In the genomic region with DNA sequence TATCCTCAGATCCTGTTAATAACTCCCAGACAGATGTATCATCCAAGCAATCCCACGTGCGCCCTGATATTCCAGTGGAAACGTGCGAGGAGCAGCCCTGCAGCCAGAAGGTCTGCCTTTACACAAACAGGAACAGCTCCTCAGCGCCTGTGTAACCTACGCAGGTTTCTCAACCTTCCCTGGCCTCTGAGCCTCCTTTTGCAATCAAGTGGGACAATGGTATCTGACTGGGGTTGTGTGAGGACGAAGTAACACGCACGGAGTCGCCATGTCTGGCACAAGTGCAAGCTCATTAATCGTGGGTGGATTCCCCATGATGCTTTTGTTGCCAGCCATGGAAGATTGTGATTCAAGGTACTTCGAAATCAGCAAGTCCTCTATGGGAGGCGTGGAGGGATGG, we compare ENCODE assay signal across 21 mouse cellular contexts.
A peak's percentile ranks its signal among the peaks of the same experiment; 100 is the strongest.
DNase-seq lines count a peak whose midpoint lies in the region; ATAC-seq and TF ChIP-seq lines count a peak whose summit lies in the region.
"Had no signal": no experiment of that assay in that cellular context is flagged by ENCODE, and none has a peak within 500 bp of the region (broad histone marks: within the 10 kb centered on the region; RNA-seq: fewer than 3 reads in every experiment).

No protein-coding gene starts in this region.

- 69% methylated on average over 13 of the region's 13 CpGs for WGBS in heart, adult 2 months
- 34% methylated on average over 13 of the region's 13 CpGs for WGBS in liver, adult 2 months
- 73% methylated on average over 13 of the region's 13 CpGs for WGBS in liver, embryonic 12.5 days (ENCODE audit: insufficient replicate concordance)

- H3K79me2 ChIP-seq in heart, adult 2 months (replicated peaks; ENCODE audit: control insufficient read depth, insufficient read depth, low read length): no peaks in the 10 kb centered on the region
- H3K79me2 ChIP-seq in liver, adult 2 months (ENCODE audit: control insufficient read depth, insufficient read depth, low read length): no peaks in the 10 kb centered on the region

- no peak overlapping the region for H3K4me3 ChIP-seq in heart, adult 2 months
- peak overlapping the region; percentile 21; the same call in 1 of the 2 replicates for H3K4me3 ChIP-seq in liver, adult 2 months (ENCODE audit: insufficient read depth, low read depth, low read length)
- no peak overlapping the region for H3K4me3 ChIP-seq in liver, embryonic 12.5 days
- H3K4me3 ChIP-seq in left cerebral cortex, adult 2 months: no peak overlapping the region
- H3K4me3 ChIP-seq: hindbrain, embryonic 10.5 days; liver, embryonic 13.5 days; lung, embryonic 15.5 days; midbrain, embryonic 13.5 days; neural tube, embryonic 13.5 days had no signal

- TF ChIP-seq POLR2A in heart, adult 2 months (IDR thresholded peaks at IDR 0.05; ENCODE audit: insufficient read depth, low read depth, low read length): no peak
- TF ChIP-seq POLR2A in liver, adult 2 months (IDR thresholded peaks at IDR 0.05; ENCODE audit: extremely low read depth, insufficient read depth, low read length): no peak

- no peaks in the 10 kb centered on the region for H3K9me3 ChIP-seq in liver, embryonic 12.5 days (replicated peaks)
- H3K9me3 ChIP-seq: hindbrain, embryonic 10.5 days; liver, embryonic 13.5 days; lung, embryonic 15.5 days; midbrain, embryonic 13.5 days; neural tube, embryonic 13.5 days had no signal

- H3K4me2 ChIP-seq in liver, embryonic 12.5 days: no peak overlapping the region
- H3K4me2 ChIP-seq: liver, embryonic 13.5 days; lung, embryonic 15.5 days; midbrain, embryonic 13.5 days; neural tube, embryonic 13.5 days had no signal

- no peak overlapping the region for H3K9ac ChIP-seq in heart, adult 2 months (ENCODE audit: low read depth, low read length)
- no peak overlapping the region for H3K9ac ChIP-seq in liver, adult 2 months (ENCODE audit: low read depth, low read length)
- H3K9ac ChIP-seq in liver, embryonic 12.5 days: no peak overlapping the region
- H3K9ac ChIP-seq: liver, embryonic 13.5 days; lung, embryonic 15.5 days; midbrain, embryonic 13.5 days; neural tube, embryonic 13.5 days had no signal

- ATAC-seq in liver, embryonic 12.5 days: no peak
- peak; percentile 60 for ATAC-seq in megakaryocyte progenitor cell, adult 5-6 weeks (replicated peaks; ENCODE audit: poor library complexity)
- ATAC-seq: hindbrain, postnatal 0 days; intestine, postnatal 0 days; midbrain, embryonic 13.5 days had no signal

- no peaks in the 10 kb centered on the region for H3K36me3 ChIP-seq in heart, adult 2 months (ENCODE audit: control insufficient read depth, insufficient read depth, low read length)
- no peaks in the 10 kb centered on the region for H3K36me3 ChIP-seq in liver, adult 2 months (ENCODE audit: control insufficient read depth, insufficient read depth, low read length)
- no peaks in the 10 kb centered on the region for H3K36me3 ChIP-seq in liver, embryonic 12.5 days
- H3K36me3 ChIP-seq: hindbrain, embryonic 10.5 days; liver, embryonic 13.5 days; lung, embryonic 15.5 days; midbrain, embryonic 13.5 days; neural tube, embryonic 13.5 days had no signal

- no peak for TF ChIP-seq EP300 in heart, adult 2 months (IDR thresholded peaks at IDR 0.05; ENCODE audit: insufficient read depth, low read depth, low read length)

- intact Hi-C loops in heart, adult 2 months (cut with DNase I): no loop called here
- intact Hi-C loops in left cerebral cortex, adult 2 months (cut with DNase I): no loop called here

- no peak for TF ChIP-seq CTCF in heart, adult 2 months (IDR thresholded peaks at IDR 0.05)
- TF ChIP-seq CTCF in liver, adult 2 months (IDR thresholded peaks at IDR 0.05; ENCODE audit: low read depth, low read length): no peak
- no peak for TF ChIP-seq CTCF in left cerebral cortex, adult 2 months (IDR thresholded peaks at IDR 0.05)

- H3K4me1 ChIP-seq in heart, adult 2 months (ENCODE audit: control insufficient read depth, insufficient read depth, low read length): no peaks in the 10 kb centered on the region
- peaks cover 5% of the 10 kb centered on the region; the same call in 1 of the 2 replicates for H3K4me1 ChIP-seq in liver, adult 2 months (ENCODE audit: control insufficient read depth, insufficient read depth, low read length)
- H3K4me1 ChIP-seq in liver, embryonic 12.5 days: peaks cover 12% of the 10 kb centered on the region
- H3K4me1 ChIP-seq: midbrain, embryonic 13.5 days; neural tube, embryonic 13.5 days had no signal

- no peak overlapping the region for H3K27ac ChIP-seq in heart, adult 2 months
- H3K27ac ChIP-seq in liver, adult 2 months (replicated peaks; ENCODE audit: insufficient read depth, low read depth, low read length): no peak overlapping the region
- H3K27ac ChIP-seq in liver, embryonic 12.5 days: no peak overlapping the region
- H3K27ac ChIP-seq in left cerebral cortex, adult 2 months: no peak overlapping the region
- H3K27ac ChIP-seq: hindbrain, embryonic 10.5 days; hindbrain, postnatal 0 days; liver, embryonic 13.5 days; lung, embryonic 15.5 days; macrophage; midbrain, embryonic 13.5 days; neural tube, embryonic 13.5 days had no signal

- DNase-seq in heart, adult 11 months: peak; percentile 74
- no peak for DNase-seq in heart, adult 2 months
- DNase-seq in liver, adult 2 months (ENCODE audit: extremely low read depth, low read depth, low spot score): peak; percentile 76
- DNase-seq in fat pad, adult 2 months (ENCODE audit: extremely low read depth, low read depth, low spot score): peak; percentile 90
- no peak for DNase-seq in urinary bladder, postnatal 14 days (ENCODE audit: low spot score)
- DNase-seq in left cerebral cortex, adult 2 months (ENCODE audit: extremely low spot score in 1 of 2, low spot score in 2 of 2): no peak
- DNase-seq: adrenal gland, postnatal 36 days; cerebellum, adult 9-10 months; left cerebral cortex, postnatal 4 days; liver, embryonic 13.5 days; right cerebral cortex, adult 18-20 months; thymus, postnatal 36 days had no signal

- H3K27me3 ChIP-seq in heart, adult 2 months (ENCODE audit: control insufficient read depth, insufficient read depth, low read length): no peaks in the 10 kb centered on the region
- H3K27me3 ChIP-seq in liver, adult 2 months (ENCODE audit: control insufficient read depth, insufficient read depth, low read length): no peaks in the 10 kb centered on the region
- H3K27me3 ChIP-seq in liver, embryonic 12.5 days (replicated peaks): peaks cover 4% of the 10 kb centered on the region; the same call in 1 of the 2 replicates
- H3K27me3 ChIP-seq: midbrain, embryonic 13.5 days; neural tube, embryonic 13.5 days had no signal

Comparison
In these comparisons a context has a peak if more than half of its experiments do, and no peak if none do; other contexts are left out.
1. DNase-seq: peak in heart, adult 11 months (single experiment), liver, adult 2 months (single experiment) and fat pad, adult 2 months (single experiment); none in heart, adult 2 months (0 of 2), urinary bladder, postnatal 14 days (single experiment) and left cerebral cortex, adult 2 months (0 of 2).